Mouse (Mus musculus) R1 (cell line): ENCODE measurements at regions not wholly inside any gene's neighbourhood (a gene's known extent, or its start where the extent isn't known, plus 50 kb on each side); places are given as distances from the start of the nearest gene placed in this dataset.

ENCODE experiments used
- DNase-seq: peaks from one replicate; pipeline ENCODE4 v3.0.0-alpha.2; 2018; ENCODE audit warnings: low read depth, low spot score

- no peak for DNase-seq
Measured at GRCm38 (mm10) chr11:7809741-7810140, 596.0 kb upstream of the Igfbp3 start.

DNA sequence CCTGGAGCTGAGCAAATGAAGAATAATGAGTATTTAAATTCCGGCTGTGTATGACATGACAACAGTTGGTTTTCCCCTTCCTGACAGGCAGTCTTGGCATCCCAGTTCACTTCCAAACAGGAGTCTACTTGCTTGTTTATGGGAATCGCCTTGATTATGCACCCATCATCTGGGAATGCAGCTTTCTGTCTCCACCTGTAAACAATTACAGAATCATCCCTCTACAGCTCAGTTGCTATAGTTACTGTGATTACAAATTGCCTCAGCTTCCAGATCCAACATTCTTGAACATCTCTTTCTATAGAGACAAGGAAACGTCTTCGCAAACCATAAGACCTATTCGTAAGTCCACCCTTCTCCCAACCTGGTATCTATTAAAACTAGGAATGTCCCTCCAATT is 582.6 kb upstream of the Igfbp3 start:
- peak; percentile 23 for DNase-seq

- DNase-seq: peak; percentile 36
Measured at GRCm38 (mm10) chr11:7794206-7794605, 580.5 kb upstream of the Igfbp3 start.

DNA sequence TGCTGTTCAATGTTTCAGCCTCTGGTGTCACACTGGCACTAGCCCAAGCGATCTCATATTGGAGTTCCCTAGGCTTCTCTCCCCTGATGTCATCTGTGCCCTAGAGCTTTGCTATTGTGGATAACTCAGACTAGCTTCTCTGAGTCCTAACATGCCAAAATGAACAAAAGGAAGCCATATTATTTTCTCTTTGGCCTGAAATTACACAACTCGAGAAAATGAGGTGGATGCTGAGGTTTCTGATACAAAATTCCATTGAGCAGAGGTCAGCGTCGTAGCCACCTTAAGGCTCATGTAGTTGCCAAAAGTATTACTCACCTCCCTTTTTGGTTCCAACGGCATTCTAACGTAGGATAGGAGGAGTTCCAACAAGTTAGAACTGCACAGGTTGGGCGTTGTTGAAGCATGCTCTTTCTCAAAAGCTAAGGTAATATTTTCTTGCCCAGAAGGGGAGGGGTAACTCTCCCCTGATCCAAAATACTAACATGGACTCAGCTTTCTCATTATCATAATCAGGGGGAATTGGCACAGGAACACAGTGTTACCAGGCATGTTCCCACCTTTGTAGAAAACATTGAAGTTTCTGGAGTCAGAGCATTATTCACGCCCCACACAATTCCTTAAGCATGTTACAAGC is 566.9 kb upstream of the Igfbp3 start:
- no peak for DNase-seq

DNA sequence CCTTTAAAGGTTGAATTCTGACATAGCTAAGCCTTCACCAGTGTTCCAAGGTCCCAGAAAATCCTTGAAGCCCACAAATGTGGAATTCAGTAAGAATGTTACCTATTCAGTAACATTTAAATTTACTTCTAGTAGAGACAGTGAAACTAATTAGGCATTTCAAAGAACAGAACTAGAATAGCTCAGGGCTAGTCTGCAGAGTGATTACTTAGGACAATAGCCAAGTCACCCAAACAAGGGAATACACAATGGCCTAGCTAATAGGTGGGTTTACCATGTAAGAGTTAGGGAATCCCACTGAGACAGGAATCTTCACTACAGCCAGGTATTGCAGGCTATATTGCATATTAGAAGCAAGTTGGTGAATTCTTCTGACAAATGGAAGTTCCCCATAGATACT is 561.6 kb upstream of the Igfbp3 start:
- DNase-seq: peak; percentile 77

DNA sequence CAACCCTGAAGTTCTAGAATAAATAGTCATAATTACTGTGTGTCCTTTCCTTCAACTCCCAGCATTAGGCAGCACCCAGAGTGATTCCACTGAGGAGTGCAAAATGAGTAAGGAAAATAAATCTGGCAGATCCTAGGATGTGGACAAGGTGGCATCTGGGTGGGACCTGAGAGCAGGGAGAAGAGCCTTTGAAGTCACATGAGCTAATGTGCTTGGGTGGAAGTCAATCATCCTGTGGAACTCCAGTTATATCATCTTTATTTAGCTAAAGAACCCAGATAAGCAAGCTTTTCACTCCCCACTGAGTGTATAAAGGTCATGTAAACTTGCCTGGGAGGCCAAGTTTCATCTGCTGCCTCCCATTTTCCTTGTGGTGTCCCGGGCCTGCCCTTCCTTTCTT is 551.6 kb upstream of the Igfbp3 start:
- DNase-seq: no peak

DNA sequence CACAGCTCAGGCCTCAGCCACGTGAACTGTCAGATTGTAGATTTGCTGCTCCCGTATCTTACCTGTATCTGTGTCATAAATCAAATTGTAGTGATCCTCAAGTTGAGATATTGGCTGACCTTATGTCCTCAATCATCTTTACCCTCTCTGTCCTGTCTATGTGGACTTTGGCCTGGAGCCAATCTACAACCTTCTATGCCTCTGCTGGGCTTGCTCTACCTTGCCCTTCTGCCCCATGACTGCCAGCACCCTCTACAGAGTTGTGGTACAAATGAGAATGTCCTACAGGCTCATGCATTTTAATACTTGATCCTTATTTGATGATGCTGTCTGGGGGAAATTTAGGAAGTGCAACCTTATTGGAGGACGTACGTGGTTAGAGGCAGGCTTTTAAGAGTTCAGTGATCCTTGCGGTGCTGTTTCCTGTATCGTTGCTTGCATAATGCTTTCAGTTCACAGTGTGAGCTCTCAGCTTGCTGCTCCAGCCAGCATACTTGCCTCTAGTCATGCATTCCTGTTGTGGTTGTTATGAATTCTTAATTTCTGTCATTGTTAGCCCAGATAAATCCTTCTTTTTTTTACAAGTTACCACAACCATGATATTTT is 545.2 kb upstream of the Igfbp3 start:
- no peak for DNase-seq
